Mouse (Mus musculus) gastrocnemius, adult 8-10 months (tissue): ENCODE measurements around the gene Eps8. TPM values are rescaled to one million over a fixed set of nuclear protein-coding genes. Genes with fewer than 3 reads are reported as not detected.

Source experiments
- DNase-seq, 2 experiments: peaks; one replicate each; pipeline ENCODE4 v3.0.0; 2022; ENCODE audit warnings: low spot score in 2 of 2
- total RNA-seq, 4 experiments: library from RNA; stranded (reverse); gene quantifications; 2 replicates each; pipeline ENCODE4 v1.2.4; 2022

Gene Eps8
- total RNA-seq, 4 experiments from 2014 or later: 2.4 to 3.9 (median 3.4) TPM

GRCm38 (mm10) chr6:137664936-137665335 lies 10.3 kb upstream of the Eps8 start:
- no peak for DNase-seq

- DNase-seq: no peak
These were observed 7.1 kb upstream of the Eps8 start for GRCm38 (mm10) chr6:137661583-137662365.

GRCm38 (mm10) chr6:137658426-137659088 lies 3.9 kb upstream of the Eps8 start:
- DNase-seq: no peak

GRCm38 (mm10) chr6:137657203-137657602 lies 2.5 kb upstream of the Eps8 start:
- no peak for DNase-seq

- DNase-seq: no peak
These were observed 5.1 kb downstream of the Eps8 start for GRCm38 (mm10) chr6:137649528-137649927.

- DNase-seq: peak; percentile 61 to 79
These were observed 5.6 kb downstream of the Eps8 start for GRCm38 (mm10) chr6:137649068-137649480.

- no peak for DNase-seq
These were observed 6.3 kb downstream of the Eps8 start for GRCm38 (mm10) chr6:137648110-137649067.

GRCm38 (mm10) chr6:137647646-137648045 lies 7.0 kb downstream of the Eps8 start:
- DNase-seq: no peak

- no peak for DNase-seq
These were observed 8.0 kb downstream of the Eps8 start for GRCm38 (mm10) chr6:137646726-137647125.

GRCm38 (mm10) chr6:137644893-137645292 lies 9.8 kb downstream of the Eps8 start:
- DNase-seq: no peak

GRCm38 (mm10) chr6:137643814-137644213 lies 10.9 kb downstream of the Eps8 start:
- no peak for DNase-seq

- DNase-seq: no peak
These were observed 13.0 kb downstream of the Eps8 start for GRCm38 (mm10) chr6:137641642-137642041.

- DNase-seq: no peak
These were observed 15.7 kb downstream of the Eps8 start for GRCm38 (mm10) chr6:137638834-137639567.

GRCm38 (mm10) chr6:137637443-137637842 lies 17.2 kb downstream of the Eps8 start:
- no peak for DNase-seq

- DNase-seq: no peak
These were observed 18.5 kb downstream of the Eps8 start for GRCm38 (mm10) chr6:137636131-137636530.

GRCm38 (mm10) chr6:137633626-137634025 lies 21.1 kb downstream of the Eps8 start:
- DNase-seq: no peak

GRCm38 (mm10) chr6:137633121-137633520 lies 21.6 kb downstream of the Eps8 start:
- no peak for DNase-seq

- DNase-seq: no peak
These were observed 24.3 kb downstream of the Eps8 start for GRCm38 (mm10) chr6:137630387-137630786.

GRCm38 (mm10) chr6:137629603-137630231 lies 25.0 kb downstream of the Eps8 start:
- DNase-seq: no peak

- no peak for DNase-seq
These were observed 26.0 kb downstream of the Eps8 start for GRCm38 (mm10) chr6:137628715-137629114.
